Mouse (Mus musculus) kidney, postnatal 10 days (tissue): ENCODE results near the gene Mettl7b.

ENCODE experiments used
- DNase-seq: peaks from one replicate; pipeline ENCODE4 v3.0.0; 2021; ENCODE audit warnings: mixed read lengths

The Mettl7b gene

DNA sequence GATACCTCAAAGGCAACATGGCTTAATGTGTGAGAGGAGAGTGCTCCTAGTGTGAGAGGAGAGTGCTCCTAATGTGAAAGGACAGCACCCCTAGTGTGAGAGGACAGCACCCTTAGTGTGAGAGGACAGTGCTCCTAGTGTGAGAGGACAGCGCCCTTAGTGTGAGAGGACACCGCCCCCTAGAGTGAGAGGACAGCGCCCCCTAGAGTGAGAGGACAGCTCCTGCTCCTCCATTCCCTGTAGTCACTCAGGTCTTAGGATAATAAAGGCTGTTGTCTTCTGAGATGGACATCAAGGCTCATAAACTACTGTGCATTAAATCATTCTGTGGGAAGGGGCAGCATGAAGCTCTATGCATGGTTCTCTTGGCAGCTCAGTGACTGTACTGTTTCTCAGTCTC, 15.1 kb downstream of the Mettl7b start:
- DNase-seq = peak; percentile 66

DNA sequence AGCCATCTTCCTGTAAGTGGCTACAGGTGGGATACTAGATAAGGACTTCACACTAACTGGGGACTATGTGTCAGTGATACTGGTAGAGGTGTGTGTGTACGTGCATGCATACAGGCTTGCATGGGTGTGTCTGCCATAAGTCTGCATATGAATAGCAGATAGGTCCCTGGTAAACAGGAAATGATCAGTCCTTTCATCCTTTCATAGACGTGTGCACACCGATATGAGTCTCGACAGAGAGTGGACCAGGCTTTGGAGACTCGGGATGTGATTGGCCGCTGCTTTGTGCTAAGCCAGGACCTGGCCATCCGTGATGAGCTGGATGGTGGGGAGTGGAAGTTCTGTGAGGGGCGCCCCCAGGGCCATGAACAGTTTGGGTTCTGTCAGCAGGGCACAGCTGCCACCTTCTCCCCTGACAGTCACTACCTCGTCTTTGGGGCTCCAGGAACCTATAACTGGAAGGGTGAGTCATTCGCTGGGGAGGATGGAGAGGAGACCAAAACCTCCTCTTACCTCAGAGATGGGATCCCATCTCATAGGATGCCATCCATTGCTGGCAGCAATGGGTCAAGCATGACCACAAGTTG, 20.2 kb downstream of the Mettl7b start:
- DNase-seq = no peak

DNA sequence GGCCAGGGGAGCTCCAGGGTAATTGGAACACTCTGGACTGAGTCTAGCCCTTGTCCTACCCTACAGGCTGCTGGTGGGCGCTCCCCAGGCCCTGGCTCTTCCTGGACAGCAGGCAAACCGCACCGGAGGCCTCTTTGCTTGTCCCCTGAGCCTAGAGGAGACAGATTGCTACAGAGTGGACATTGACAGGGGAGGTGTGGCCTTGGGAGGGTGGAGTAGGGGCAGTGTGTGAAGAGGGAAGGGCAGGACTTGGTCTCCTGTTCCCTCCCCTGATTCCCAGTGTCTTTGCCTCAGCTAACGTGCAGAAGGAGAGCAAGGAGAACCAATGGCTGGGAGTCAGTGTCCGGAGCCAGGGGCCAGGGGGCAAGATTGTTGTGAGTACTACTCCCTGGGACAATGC, 21.8 kb downstream of the Mettl7b start:
- DNase-seq = peak; percentile 42

DNA sequence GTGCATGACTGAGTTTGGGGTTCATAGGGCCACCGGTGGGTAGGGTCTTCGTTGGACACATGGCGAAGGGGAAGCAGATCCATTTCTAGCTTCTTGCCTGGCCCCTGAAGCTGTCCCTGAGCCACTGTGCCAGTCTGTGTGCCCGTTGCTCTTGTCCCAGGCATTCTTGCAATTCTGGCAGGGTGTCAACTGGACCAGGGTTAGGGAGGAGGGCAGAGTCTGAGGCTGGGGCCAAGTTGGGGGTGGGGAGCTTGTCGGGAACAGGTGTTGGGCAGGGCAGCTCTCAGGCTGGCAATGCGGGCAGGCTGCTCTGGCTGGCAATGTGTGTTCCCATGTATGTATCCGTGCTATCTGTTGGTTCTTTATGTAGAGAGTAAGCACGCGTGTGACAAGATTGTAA, 22.3 kb downstream of the Mettl7b start:
- peak; percentile 85 for DNase-seq

DNA sequence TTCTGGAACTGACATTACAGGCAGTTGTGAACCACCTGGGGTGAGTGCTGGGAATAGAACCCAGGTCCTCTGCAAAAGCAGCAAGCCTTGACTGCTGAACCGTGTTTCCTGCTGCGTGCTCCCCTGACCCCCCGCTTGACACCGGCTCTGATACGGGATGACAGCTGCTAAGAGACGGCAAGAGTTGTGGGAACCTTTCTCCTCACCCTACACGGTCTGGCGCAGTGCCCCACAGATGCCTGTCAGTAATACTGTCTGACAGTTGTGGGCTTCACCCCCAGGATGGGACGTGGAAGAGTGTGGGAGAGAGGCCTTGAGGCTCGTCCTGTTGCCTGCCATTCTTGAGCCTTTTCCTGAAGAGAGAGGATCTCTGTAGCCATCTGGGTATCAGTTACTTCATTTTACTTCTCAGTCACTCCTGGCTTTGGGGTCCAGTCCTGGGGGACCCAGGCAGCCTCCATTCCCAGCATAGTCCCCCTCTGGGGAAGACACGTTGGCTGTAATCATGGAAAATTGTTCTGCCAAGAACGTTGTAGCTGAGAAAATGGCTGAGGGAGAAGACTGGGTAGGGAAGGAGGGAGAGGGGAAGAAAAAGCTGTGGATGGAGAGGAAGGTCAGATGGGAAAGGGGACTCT, 22.9 kb downstream of the Mettl7b start:
- no peak for DNase-seq

DNA sequence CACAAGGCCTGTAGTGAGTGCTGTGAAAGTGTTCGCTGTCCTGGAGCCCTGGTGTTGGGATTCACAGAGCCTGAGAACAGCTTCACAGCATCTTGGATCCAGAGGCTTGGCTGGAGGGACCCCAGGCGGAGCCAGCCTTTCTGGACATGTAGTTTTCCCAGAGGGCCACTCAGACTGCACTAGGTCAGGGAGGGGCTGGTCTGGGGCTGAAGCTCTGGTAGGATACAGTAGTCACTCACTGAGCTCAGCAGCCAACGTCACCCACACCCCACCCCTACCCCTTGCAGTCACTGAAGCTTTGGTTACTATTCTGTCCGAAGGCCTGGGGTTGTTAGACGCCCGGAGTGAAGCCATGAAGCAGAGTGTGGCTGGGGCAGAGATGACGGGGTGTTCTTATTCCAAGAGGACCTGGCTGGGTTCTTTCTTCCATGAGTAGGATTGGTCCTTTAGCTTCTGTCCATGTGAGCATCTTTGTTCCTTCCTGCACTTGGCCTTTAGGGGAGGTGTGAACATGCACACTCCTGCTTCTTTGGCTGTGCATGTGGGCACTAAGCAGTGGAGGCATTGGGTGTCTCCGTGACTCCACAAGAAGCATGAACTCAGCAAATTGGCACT, 24.9 kb downstream of the Mettl7b start:
- DNase-seq = no peak

DNA sequence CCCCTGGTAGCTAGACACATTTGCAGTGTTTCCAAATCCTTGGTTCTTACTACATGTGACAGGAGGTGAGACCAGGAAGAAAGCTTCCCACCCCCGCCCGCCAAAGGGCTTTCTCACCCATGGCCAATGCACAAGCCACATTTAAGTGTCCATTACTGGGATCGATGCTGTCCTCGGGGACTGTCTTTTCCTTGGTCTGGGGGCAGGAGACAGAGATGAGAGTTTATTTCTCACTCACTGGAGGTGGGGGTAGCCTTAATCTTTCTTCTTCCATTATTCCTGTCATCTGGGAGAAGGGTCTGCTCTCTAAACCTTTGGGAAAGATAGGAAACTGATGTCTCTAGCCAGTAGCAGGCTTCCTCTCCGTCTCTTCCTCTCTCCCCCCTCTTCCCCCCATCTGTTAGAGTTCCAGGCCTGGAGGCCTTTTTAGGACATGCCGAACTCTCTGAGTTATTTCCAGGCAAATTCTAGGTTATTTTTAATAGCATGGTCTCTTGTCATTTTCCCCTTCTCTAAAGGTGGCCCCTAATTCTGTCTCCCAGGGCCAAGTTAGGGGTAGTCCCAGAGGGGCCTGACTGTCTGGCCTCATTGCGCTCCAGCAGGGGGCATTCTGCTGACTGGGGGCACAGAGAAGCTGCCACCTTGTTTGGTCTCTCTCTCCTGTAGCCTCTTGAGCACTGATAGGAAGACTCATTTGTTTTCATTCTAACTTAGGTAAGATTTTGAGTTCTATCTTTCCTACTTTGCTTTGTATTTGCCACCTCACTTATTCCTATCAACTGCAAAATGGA, 25.6 kb downstream of the Mettl7b start:
- no peak for DNase-seq

DNA sequence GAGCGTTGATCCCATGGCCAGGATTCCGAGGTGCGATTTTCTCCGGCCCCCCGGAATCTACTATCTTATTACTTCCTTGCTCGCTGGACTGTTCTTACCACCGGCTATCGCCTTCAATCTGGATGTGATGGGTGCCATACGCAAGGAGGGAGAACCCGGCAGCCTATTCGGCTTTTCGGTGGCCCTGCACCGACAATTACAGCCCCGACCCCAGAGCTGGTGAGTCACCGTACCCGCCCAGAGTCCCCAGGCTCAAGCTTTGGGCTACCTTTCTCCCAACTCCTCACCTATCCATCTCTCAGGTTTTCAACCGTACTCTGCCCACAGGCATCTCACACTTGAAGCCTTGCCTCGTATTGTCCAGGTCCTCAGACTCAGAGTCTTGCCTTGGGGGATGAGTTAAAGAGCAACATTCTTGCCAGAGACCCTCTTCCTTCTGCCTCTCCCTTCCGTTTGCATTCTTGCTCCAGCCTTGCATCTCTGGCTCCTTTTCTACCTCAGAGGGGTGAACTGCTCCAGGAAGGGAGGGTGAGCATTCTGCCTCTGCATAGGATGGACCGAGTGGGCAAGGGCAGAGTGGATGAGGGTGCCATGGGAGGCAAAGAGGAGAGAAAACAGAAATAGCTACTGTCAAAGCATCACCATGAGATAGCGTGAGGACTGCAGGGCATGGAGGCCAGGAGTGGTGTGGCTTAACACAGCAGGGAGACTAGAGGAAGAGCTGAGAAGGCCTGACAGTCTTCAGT, 26.6 kb downstream of the Mettl7b start:
- no peak for DNase-seq

DNA sequence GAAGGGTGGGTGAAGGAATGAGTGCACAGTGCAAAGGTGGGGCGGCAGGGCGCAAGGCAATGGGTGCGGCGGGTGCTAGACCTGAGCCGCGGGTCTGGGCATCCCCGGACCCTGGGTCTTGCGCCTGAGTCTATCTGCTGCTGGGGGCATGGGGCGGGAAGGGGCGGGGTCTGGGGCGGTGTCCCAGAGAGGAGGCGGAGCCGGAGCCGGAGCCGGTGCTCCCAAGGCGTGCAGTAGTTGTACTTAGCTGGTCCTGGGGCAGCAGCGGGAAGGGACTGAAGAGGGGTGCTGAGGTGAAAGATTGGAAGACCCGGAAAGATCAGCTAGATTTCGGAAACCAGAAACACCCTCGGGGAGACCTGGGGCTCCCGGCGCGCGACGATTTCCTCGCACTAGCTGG, 27.2 kb downstream of the Mettl7b start, which contains the start of gene Itga7:
Gene Itga7, plus strand, starts transcription at position 245 of the 400 bp plus-strand sequence.
- peak; percentile 70 for DNase-seq

DNA sequence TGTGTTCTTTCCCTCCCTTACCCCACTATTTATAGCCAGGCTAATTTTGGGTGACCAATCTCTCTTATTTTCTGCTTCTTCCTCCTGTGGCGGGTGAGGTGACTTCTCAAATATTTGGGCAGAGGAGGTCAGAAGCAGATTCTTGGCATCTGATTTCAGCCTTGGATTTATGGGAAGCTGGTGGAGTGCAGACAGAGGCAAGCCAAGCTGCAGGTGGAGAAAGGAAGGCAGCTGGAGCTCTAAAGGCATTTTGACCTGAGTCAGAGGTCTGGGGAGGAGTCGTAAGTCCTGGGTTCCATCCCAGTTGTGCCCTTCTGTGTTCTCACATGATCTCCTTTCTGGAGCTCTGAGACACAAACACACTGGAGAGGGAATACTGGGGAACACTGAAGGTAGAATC, 29.3 kb downstream of the Mettl7b start:
- DNase-seq = no peak

DNA sequence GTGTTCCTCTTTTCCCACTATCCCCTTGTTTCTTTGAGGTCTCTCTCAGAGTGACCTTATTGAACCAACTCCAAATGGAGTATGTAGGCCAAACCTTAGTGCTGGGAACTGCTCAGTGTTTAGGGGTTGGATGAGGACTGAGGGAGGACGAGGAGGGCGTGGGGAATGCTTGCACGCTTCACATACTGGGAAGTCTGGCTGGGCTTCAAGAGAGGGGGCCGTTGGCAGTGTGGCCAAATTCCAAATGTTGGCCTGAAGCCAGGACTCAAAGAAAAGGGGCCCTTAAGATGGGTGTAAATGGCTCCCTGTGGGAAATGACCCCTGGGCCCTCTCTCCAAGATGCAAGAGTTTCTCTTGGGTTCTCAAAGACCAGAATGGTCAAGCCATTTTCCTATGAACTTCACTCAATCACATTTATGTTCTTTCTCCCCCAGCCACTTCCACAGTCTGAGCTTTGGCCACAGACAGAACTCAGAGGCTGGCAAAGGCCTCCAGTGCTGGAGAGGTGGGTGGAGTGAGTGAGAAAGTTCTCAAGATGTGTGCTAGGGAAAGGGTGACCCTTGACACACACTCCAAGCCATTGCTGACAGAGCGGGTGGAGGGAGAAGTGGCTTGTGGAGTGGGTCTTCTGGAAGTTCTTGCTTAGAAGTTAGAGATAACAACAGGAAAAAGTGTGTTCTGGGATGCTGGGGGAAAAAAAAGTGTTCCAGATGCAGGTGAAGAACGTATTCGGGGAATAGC, 31.0 kb downstream of the Mettl7b start:
- no peak for DNase-seq

DNA sequence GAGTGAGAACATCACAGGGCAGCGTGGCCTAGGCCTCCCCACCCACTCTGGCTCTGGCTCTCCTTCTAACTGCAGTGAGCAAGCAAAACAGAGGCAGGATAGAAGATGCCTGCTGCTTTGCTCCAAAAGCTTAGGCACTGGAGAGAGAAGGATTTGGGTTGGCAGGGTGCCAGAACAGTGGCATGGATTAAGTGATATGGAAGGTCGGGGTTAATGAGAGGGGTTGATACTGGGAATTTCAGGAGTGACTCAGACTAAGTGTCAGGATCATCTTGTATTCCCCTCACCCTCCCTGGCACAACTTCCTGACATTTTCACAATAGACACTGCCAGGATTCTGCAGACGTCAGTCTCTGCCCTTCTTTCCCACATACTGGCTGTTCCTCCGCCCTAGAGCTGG, 32.4 kb downstream of the Mettl7b start:
- no peak for DNase-seq

DNA sequence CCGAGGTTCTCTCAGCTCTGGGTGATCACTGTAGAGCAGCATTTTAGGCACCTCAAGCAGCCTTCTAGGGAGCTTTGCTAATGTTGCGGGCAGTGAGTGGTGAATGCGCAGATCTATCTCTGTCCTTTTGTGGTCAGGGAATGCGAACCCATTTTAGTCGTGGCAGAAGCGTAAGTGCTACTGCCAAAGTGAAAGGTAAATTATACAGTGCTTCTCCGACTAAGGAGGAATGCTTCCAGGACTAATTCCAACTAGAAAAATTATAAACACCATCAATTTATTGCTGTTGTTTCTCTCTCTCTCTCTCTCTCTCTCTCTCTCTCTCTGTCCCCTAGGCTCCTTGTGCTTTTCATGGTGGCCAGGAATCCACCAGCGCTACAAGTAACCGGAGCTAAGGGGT, 36.9 kb downstream of the Mettl7b start, which contains the start of gene Bloc1s1:
Gene Bloc1s1, minus strand, starts transcription at position 101 of the 400 bp plus-strand sequence.
- DNase-seq = no peak

DNA sequence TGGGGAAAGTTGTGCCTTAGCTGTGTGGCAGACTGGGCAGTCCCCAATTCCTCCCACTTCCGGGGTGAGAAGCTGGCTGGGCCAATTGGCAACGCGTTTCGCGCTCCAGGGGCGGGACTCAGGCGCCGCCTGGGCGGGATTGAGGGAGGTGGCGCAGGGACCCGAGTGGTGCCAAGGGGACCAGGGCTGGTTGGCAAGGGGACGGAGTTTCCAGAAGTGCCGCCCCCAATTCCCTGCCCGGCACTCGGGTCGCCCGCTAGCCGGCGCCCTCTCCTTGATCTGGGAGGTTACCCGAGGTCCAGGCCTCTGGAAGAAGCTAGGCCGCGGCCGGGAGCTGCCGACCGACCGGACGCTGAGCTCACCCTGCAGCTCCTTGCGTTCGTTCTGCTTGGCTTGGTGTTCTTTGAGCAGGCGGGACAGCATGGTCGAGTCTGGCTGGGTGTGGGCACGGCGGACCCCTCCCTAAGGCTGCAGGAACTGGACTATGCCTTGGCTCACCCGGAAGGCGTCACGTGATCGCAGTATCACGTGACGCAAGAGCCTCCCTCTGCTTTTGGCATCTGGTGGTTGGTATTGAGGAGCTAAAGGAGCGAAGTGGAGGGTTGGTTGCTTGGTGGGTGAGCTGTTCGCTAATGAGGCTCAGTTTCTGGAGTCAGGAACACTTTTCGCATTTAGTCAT, 37.6 kb downstream of the Mettl7b start:
- DNase-seq = peak; percentile 96

DNA sequence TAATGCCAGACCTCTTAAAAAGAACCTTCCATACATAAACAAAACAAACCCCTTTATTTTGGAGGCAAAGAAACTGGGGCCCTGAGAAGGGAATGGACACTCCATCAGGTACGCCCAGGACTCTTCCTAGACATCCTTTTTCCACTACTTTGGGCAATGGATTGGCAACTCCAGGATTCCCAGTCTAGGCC, 38.1 kb downstream of the Mettl7b start, which contains the start of gene Rdh5:
Gene Rdh5, minus strand, starts transcription at position 67 of the 191 bp plus-strand sequence.
- DNase-seq = no peak

DNA sequence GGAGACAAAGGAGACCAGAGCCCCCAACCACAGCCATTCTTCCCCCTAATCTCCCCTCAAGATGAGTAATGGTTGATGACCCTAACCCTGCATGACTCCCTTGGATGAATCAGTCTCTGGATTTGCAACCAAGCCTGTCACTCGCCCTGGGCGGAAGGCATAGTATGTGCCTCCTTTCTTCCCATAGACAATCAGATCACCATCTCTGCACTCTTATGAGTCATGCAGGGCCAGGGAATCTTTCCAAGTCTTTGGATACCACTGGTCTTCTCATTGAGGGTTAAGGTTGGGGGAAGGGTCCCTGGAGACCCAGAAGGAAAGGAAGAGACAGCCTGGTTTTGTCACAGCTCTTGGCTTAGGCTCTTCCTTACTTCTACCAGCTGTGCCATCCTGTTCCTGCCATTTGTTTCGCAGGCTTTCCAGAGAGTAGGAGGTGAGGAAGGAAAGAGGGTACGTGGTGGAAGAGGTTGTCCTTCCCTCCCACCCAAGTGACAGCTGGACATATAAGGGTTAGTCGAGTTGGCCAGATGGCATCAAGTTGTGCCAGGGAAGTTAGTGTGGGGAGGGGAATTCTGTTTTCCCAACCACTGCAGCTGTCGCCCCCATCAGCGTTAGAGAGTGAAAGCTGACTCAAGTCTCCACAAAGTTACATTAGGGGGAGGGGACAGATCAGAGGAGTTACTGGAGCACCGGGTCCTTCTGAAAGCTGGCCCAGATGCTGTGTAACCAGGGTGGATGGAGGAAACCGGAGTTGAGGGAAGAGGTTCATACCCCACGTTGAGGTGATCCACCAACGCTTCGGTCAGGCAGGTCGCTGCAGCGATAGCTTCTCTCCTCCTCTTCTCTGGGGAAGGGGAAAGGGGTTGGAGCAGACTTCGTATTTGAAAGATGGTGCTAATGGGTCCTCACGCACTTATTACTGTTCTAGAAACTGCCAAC, 38.6 kb downstream of the Mettl7b start:
- no peak for DNase-seq

DNA sequence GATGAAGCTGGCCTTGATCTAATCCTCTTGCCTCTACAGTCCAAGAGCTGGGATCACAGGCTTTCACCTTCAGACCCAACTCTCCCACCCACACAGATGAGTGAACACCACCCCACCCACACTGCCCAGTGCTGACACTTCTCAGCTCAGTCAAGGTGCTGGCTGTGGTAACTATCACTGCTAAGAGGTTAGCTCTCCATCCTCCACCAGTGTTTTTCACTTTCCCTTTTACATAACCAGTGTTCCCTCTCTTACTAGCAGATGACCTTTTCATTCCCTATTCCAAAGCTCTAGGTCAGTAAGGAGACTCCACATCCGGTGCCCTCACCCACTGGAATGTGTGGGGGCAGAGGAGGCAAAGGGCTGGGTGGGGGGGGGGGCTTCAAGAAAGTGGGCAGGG, 39.5 kb downstream of the Mettl7b start:
- no peak for DNase-seq

DNA sequence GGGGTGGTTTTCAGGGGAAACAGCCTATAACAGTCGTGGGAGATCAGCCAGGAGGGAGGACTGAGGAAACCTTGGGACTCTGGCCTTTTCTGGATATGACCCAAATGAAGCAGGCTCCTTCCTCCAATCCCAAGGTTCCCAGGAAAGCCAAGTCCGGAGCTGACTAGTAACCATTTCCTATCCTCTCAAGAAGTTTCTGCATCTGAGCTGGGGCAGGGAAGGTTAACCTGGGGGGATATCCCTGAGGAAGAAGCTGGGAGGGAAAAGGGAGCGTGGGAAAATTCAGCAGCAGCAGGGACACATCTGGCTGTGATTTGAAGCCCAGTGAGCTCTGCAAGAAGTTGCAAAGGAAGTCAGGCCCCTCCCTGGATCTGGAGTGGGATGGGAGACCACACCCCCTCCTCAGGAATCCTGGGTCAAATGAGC, 40.0 kb downstream of the Mettl7b start:
- peak; percentile 60 for DNase-seq

DNA sequence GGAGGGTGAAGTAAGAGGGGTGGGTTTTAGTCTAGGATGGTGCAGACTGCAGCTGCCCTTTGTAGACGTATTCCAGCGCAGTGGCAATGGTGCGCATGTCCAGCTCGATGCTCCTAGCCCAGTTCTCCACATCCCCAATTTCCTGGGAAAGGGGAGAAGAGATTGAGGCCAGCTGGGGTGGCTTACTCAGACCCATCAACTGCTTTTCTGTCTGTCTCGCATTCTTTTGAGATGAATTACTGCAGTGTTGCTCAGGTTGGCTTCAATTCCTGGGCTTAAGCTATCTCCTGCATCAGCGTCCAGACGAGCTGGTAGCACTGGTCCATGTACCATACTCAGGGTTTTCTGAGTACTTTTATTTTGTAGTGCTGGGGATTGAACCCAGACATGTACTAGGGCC, 40.8 kb downstream of the Mettl7b start:
- DNase-seq = no peak

DNA sequence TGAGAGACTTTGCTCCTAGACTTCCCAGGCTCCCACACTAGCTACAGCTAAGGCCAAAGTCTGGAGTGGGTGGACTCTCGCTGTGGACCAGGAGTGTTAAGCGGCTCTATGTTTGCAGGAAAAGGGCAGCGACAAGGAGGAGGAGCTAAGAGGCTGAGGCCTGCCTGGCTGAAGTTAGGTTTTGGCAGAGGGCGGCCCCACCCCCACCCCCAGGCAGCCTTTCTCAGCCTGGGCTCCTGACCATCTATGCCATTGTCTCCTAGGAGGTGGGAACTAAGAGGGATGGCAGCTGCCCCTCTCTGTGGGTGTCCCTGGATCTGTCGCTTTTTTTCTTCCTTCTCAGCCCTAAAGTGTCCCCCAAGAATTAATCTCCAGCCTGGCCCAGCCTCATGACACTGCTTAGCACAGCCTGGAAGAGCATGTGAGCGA, 41.6 kb downstream of the Mettl7b start:
- peak; percentile 79 for DNase-seq

DNA sequence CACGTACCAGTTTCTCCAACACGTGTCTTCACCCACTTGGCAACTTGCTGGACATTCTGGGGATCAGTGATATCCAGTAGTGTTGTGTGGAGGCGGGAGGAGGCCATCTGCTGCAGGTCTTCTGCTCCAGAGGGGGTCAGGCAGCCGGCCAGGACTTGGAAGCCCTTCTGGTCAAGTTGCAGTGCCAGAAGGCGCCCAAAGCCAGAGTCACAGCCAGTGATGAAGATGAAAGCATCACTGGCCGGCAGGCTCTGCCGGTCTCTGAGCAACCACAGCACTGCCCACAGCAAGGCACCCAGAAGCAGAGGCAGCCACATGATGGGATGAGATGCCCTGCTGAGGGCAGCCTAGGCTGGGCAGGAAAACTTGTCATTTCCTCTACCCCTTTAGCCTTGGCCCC, 42.5 kb downstream of the Mettl7b start:
- peak; percentile 56 for DNase-seq
